Mouse (Mus musculus): ENCODE results near the gene Cnn2.

DNA sequence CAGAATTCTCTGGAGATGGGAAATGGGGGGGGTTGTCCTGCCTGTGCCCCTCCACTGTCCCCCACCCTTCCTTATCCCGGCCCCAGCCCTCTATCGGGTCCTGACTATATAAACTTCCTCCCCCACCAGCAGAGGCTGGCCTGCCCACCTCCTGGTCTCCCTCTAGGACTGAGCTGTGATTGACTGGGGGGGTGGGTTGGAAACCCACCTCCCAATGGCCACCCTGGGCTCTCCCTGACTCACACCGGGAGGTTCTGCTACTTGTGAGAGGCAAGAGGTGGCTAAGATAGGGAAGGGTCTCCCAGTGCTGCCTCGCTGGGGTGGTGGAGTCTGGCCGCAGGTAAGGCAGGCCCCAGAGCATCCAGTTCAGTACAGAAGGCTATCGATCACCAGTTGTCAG, 40.9 kb upstream of the Cnn2 start:
- no peak for TF ChIP-seq POLR2A (IDR thresholded peaks at IDR 0.05; ENCODE audit: low read depth, low read length)
- no peak for TF ChIP-seq CTCF (conservative IDR thresholded peaks at IDR 0.05; ENCODE audit: insufficient read depth, insufficient read length, low read depth, low read length)

Data from kidney, adult 2 months (tissue).